Mouse (Mus musculus): ENCODE measurements around the gene Axl.
A peak's percentile ranks its signal among the peaks of the same experiment; 100 is the strongest.
"Not testable (repeated sequence)": the region's sequence is repeated elsewhere in the genome, so short reads cannot be mapped to it uniquely, and the experiment has no call there.

Axl gene

DNA sequence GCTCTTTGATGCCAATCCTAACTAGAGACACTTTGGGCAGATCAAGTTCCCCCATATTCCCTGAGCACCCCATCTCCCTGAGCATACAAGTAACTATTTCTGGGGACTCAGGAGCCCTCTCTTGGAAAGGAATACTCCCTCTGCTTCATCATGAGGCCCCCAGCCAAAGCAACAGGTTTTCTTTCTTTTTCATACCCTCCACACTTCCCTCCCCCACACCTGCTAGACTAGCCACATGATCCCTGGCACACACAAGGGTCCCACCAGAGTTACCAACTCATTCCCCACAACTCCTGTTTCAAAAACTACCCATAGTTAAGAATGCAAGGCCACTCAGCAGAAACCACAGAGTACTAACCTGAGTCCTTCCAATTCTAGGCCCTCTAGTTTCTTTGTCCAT is 35.4 kb downstream of the Axl start:
- DNase-seq, result no peak

DNA sequence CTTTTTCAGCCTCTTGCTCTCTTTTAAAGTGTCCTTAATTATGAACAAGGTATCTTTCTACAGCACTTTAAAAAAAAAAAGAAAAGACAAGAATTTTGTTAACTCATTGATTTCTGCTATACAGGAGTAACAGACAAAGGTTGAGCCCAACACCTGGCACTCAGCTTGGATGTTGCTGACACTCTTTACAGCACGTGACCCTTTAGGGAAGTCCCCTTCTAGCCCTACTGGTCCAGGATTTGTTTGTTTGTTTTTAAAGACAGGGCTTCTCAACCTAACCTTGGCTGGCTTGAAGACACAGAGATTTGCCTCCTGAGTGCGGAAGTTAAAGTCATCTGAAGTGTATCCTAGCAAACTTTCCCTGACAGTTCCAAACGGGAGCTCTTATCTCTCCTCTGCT is 41.7 kb downstream of the Axl start:
- no peak for DNase-seq

DNA sequence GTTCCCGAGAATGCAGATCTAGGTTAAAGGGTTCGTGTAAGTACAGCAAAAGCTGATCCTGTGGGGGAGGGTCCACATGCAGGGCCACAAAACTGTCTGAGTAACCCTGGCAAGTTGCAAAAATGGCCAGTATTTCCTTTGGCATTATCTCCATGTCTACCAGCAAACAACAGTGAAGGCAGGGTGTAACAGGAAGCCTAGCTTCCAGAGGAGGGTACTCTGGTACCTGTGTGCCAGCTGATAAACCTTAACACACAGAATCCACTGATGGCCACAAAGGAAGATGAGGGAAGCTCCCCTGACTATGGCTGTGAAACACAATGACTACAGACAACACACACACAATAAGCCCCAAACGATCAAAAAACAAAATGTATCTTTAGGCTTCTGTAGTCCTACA is 50.2 kb downstream of the Axl start:
- no peak for DNase-seq

DNA sequence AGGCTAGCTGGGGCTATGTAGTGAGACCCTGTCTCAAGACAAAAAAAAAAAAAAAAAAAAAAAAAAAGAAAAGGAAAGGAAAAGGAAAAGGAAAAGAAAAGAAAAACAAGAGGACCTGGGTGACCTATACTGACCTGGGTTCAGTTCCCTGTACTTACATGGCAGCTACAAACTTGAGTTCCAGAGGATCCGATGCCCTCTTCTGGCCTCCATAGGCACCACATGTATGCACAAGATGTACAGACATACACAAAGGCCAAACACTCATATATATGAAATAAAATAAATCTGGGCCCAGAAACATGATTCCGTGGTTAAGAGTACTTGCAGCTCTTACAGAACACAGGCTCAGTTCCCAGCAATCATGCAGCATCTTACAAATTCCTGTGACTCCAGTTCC is 51.6 kb downstream of the Axl start:
- no peak for DNase-seq

DNA sequence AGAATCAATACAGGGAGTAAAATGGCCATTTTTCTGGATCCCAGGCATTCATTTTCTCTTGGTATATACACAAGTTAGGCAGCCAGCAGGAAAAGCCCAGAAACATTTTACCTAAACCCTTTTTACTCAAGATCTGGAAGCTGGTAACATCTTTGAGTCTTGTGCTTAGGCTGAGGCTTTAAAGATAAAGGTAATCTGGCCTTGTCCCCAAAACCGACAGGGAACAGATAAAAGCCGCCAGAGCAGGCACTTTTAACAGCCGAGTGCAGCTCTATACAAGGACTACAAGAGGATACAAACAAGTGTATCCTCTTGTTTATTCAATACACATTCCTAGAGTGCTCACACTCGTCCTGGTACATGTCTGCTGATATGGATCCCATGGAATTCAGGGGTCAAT is 53.5 kb downstream of the Axl start:
- DNase-seq, result no peak

DNA sequence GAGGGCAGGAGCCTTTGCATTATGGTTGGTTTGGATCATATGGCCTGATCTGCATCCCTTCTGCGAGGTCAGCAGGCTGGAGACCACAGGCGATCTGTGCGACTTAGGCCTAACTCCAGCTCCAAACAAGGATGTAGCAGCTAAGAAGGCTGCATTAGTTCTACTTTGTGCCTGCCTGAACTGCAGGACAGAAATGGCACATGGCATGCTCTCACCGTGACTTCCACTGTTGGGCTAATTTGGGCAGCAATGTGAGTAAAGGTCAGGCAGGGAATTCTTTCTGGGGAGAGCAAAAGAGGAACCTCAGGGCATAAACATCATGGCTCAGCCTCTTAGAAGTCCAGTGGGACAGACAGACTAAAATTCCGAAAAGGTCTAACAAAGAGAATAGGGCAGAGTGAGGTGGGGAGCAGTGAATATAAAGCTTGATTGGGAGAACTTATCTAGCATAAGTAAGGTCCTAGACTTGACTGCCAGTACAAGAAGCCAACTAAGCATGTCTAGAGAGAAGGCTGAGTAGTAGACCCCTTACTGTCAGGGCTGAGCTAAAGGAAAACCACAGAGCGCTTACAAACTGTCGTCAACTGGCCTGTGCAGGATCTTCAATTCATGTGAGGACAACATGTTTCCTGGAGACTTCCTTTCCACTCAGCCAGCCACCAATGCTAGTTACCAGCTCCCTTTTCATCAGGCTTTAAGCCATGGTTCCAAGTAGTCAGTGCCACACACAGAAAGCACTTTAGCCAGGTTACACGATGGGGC is 57.0 kb downstream of the Axl start:
- DNase-seq, result no peak

DNA sequence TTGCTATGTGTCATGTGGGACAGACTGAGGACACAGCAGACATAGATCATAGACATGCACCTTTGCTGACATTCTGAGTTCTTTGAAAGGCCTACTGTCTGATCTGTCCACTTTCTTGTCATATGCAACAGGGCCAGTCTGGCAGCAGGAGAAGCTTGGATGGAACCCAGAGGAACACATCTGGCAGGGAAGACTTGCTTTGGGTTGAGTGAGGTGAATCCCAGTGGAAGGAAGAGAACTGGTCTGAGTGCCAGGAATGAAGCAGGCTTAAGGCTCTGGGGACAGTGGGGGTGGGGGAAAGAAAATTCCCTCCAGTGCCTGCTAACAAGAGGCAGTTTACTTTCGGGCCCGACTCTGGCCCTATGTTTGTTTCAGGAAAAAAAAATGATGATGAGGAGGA is 58.6 kb downstream of the Axl start:
- DNase-seq, result no peak

DNA sequence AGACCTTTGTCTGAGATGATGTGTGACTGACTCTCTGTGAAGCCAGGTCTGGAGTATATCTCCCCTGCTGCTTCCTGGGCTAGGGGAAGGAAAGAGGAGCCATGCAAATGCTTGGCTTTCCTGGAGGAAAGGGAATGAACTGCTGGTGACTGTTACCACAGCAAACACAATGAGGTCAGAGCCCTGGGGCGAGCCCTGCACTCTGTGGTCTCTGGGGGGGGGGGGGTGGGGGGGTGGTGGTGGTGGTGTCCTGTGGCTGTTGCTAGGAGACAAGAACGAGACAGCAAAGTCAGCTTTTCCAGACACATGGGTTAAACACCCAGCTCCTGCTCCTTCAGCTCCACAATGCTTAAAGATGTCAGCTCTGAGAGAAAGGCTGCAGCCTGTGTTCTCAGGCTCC is 59.1 kb downstream of the Axl start:
- DNase-seq, result no peak

DNA sequence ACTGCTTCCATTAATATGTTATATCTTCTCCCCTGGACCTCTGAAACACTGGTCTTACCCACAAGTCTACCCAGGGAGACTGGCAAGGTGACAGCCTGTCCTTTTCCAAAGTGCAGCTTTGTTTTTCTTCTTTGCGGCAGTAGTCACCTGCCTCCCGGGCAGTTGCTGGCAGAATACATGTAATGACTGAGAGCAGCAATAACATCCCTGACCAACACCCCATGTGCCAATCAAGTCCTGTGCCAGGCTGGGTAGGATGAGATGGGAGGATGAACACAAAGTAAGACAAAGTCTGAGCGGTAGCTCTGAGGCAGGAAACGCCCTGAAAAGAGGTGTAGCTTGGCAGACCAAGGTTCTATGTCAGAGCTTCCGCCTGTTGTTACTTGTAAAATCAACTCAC is 60.7 kb downstream of the Axl start:
- no peak for DNase-seq

DNA sequence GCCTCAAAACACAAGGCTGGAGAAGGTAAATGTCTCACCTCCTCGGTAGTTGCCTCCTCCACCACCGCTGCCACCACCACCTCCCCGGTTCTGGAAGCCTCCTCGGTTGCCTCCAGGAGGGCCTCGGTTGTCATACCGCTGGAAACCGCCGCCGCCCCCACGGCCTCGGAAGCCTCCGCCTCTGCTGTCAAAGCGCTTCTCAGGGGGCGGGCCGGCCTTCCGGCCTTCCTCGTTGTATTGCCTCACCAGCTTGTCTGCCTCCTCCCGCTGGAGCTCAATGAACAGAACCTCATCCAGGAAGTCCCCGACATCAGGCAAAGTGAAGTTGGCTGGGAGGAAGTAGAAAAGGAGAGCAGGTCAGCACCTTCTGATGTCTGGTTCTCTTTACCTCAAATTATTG is 62.6 kb downstream of the Axl start:
- no peak for DNase-seq

DNA sequence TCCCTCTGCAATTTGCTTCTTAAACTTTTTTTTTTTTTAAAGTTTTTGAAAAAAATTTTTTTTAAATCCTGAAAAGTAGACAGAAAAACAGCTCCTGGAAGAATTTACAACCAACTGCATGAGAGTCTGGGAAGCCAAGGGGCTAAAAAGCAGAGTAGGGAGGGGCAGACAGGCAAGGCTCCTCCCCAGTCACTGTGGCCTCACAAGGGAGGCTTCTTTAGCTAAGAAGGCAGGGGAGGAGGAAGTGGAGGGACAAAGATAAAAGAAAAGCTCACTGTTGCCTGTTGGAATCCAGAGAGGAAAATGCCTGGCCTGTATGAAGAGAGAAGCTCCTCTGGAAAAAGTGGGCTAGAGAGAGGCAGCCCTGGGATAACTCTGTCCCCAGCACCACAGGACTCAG is 66.7 kb downstream of the Axl start:
- DNase-seq, result not testable (repeated sequence)

DNA sequence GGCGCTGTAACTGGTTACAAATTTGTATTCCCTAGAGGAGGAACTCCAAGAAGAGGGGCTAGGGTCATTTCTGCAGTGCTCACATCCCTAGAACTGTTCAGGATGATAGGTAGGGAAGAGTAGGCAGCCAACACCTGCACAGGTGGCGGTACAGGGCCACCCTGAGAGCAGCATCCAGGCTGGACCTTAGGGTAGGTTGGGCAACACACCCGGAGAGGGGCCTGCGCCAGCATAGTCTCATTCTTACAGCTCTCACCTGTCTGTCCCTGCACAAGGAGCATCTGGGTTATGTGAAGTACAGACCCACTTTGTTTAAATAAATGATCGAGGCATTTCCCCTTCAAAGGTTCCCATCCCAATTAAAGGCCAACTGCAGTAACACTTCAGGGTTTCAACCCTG is 67.7 kb downstream of the Axl start:
- no peak for DNase-seq

DNA sequence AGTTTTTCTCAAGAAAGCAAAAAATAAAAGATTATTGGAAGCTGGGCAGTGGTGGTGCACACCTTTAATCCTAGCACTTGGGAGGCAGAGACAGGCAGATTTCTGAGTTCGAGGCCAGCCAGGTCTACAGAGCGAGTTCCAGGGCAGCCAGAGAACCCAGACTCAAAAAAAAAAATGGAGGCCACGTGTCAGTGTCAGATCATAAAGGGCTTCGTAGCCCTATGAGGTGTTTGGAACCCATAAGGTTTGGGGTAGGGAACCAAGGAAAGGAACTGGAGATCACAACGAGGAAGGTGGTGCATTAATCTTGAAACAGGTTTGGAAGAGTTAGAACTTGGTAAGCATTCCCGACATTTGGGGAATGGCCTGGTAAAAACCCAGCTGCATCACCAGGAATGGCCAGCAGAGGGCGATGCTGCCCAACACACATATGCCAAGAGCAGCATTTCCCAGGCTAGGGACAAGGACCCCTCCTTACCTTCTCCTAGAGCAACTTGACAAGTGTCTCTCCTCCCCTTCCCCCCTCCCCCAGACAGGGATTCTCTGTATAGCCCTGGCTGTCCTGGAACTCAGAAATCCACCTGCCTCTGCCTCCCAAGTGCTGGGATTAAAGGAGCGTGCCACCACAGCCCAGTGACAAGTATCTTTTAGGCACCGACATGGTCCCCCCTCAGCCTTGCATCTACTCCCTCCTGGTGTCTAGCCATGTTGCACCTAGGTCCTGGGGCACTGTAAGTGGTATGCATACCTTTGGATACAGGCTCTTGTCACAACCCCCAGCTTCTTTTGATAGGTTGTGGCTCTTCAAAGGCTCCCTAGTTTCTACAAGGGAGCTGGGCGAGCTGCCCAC is 68.5 kb downstream of the Axl start:
- peak; percentile 86 for DNase-seq

DNA sequence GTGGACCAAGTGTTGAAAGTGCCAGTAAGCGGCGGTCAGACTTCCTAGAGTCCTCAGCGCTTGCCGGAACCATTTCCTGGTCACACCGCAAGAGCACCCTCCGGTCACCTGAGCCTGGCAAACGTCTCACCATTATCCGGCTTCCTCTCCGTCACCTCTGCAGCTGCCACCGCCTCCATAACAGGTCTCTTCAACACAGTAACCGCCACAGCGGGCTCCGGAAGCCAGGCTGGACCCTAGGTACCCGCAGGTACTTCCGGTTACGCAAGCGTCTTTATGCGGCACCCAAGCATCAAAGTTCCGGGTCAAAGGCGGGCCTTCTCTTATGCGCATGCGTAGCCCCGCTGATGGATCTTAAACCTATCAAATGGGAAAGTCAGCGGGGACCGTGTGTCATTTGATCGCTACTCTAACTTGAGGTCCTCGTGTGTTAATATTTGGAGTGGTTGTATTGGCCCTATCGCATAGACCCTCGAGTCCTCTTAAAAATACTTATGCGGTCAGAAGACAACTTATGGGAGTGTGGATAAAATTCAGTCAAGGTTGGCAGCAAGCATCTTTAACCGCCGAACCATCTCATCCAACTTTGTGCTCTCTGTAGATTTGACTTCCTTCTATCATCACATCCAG is 69.6 kb downstream of the Axl start, which contains the start of gene Ccdc97:
Gene Ccdc97, minus strand, starts transcription at position 301 of the 630 bp plus-strand sequence.
- DNase-seq, result peak; percentile 96

DNA sequence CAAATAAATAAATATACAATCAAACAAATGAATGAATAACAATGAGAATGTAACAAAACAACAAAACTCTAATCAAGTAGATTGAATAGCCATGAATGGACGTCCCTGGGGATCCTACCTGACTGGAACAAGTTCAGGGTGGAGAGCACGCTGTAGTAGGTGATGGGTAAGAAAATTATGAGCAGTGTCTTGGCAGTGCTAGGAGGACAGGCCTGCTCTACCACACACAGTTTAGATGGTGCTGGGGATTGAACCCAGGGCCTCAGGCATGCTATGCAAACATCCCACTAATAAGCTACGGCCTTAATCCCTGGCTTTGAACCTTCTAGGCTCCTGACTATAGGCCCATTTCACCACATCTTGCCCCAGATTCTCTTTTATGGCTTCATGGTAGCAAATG is 71.0 kb downstream of the Axl start:
- DNase-seq, result no peak

DNA sequence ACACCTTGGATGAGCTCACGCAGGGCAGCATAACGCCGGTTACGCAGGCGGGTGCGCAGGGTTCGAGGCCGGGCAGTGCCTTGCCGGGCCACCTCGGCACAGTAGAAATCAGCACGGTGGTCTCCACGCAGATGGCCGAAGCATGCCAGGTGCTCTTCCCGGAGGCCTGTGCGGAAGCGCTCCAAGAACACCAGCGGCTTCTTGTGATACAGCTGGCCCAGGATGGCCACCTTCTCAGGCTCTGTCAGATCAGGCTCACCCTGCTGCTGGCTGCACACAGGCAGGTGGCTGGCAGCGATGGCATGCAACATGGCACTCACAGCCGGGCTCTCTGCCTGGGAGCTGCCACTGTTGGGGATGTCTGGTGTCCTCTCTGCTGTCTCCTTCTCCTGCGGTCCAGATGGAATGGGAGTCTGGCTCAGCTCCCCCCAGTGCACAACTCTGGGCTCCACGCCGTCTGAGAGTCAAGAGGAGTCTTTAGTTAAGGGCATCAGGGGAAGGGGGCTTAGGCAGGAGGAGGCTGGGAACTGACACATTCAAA is 72.7 kb downstream of the Axl start:
- no peak for DNase-seq

DNA sequence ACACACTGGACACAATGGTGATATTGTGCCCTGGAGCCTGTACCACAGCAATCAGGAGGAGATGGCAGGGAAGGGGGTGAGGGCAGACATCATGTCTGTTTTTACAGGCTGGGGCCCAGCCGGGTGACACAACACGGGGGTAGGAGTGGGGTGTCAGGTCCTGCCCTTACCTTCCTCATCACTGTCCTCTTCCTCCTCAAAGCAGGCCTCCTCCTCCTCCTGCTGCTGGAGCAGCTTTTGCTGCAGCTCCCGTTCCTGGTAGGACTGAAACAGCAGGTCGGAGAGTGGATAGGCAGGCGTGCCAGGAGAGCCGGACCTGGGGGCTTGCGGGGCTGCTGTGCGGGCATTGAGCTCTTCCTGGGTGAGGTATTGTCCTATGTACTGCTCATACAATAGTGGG is 73.9 kb downstream of the Axl start:
- DNase-seq, result no peak

DNA sequence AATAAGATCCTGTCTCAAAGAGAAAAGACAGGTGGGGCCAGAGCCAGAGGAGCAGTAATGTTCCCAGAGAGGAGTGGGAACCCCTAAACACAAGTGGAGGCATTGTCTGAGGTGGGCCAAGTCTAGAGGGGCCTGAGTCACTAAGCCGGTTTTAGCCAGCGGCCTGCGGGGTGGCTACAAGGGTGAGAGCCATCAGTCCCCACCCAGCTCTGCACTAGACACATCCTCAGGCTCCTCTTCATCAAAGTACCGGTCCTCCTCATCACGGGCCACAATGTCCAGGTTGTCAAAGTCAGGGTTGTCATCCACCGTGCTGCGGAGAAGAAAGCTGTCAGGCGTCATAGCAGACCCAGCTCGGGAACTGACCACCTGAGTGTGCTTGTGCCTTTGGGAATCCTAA is 75.7 kb downstream of the Axl start:
- no peak for DNase-seq

DNA sequence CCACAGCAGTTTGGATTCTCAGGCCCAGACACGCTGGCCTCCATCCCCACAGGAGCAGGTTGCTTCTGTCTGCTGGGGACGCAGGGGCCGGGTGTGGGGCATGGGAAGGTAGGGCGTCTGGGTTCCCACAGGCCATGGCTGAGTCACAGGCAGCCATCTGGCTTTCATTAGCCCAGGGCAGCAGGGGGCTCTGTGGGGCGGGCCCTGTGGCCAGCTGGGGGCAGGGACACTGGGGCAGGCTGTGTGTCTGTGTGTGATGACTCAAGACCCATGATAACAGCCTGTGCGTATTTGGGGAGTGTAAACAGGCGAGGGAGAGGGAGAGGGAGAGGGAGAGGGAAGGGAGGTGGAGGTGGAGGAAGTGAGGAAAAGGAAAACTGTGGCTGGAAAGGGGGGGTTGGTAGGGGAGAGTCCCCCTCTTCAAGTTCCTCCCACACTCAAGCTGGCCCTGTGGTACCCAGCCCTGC is 76.7 kb downstream of the Axl start:
- no peak for DNase-seq

DNA sequence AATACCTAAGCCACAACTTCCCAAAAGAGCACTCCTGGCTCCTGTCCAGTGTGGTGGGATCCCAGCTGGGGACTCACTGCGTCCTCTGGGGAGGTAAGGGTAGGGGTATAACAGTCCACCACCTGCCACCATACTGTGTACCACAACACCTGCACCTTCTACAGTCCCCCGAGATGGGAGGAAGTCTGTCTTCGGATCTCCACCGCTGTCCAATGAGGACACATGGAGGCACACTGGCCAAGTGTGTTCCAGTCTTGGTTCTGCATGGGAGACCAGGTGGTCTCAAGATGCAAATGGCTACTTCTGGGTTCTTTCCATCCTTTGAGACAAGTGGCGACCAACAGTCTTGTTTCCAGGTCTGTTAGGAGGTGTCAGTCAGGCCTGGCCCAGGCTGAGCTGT is 77.3 kb downstream of the Axl start:
- DNase-seq, result no peak

DNA sequence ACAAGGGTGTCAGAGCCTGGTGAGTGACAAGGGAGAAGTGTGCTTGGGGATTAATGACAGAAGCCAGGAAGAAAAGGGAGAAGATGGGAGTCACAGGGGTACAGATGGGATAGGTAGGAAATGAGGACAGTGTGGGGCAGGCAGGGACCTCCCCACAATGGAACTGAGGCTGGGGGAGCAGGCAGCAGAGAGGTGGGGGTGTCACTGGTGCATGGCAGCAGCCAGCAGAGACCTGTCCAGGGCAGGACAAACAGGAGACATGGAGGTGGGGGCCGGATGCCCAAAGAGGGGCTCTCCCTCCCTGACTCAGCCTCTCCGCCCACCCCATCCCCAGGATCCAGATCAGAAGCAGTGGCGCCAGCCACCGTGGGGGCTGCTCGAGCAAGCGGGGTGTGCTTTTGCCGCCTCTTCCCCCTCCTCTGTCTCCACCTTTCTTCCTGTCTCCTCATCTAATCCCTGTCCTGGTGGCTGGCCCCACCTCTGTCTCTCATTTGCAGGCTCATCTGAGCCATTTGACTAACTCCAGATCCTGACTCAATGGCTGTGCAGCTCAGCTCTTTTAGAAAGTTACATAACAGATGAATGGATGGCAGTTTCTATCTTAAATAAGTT is 77.9 kb downstream of the Axl start:
- DNase-seq, result no peak

DNA sequence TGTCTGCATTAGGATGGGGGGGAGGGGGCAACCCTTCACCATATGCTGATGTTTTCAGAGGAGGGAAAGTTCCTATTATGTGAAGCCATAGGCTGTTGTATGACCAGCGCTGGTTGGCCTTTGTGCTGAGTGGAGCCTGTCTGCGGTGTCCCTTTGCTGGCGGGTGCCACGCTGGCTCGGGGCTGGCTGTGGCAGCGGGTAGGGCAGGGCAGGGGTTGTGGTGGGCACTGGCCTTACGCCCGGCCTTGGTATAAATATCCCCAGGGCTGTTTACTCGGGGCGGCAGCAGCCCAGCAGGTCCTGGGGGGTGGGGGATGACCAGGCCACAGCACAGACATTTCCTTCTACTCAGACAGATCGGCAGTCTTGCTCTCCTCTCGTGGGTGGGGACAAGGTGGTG is 78.5 kb downstream of the Axl start:
- no peak for DNase-seq

Data from kidney, adult 18-20 months (tissue).